Mouse (Mus musculus) leukemia stem cell, adult 10-12 weeks (primary cell): Measurements from ENCODE around the gene Gm11232. TPM values are rescaled to one million over a fixed set of nuclear protein-coding genes. Genes with fewer than 3 reads are reported as not detected.

Source experiments
- polyA plus RNA-seq: library from polyadenylated mRNA; stranded (reverse); fragments of >175 nt; gene quantifications from 2 replicates; pipeline ENCODE4 v1.2.3, GENCODE M21; 2012; ENCODE audit warnings: low replicate concordance

Gene Gm11232
- not detected in 2 replicates for polyA plus RNA-seq

DNA sequence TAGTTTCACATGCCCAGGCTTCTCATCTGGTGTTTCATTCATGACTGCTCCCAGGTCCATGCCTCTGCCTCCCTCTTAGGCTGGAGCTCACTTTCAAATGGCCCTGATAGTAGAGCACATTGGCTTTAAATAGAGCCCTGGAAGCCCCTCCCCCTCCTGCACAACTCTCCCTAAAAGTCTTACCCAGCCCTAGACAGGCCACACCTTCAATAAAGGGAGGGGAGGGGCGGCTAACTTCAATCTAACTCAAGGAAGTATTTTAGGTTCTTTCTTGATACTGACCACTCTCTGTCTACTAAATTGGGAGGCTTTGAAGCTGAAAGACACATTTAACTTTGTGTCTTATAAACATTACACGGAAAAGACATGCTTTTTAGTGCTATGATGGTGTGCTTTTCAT, at the start of gene Gm11232:
TSS of gene Gm11232 (minus strand) at position 101 of the 400 bp plus-strand sequence.

